Mouse (Mus musculus) gastrocnemius, postnatal 25 days (tissue): Measurements from ENCODE around the gene Asf1b. TPM values are rescaled to one million over a fixed set of nuclear protein-coding genes. Genes with fewer than 3 reads are reported as not detected.

Experiments
- DNase-seq: peaks from one replicate; pipeline ENCODE4 v3.0.0; 2022
- long read RNA-seq, 2 experiments: library from polyadenylated mRNA; stranded (forward); transcript quantifications; one replicate each; pipeline ENCODE4 v2.0.0; 2021
- total RNA-seq, 2 experiments: library from RNA; stranded (reverse); gene quantifications; 1 replicate in 1 of 2; 2 replicates in 1 of 2; pipeline ENCODE4 v1.2.3; 2021

The Asf1b gene
- total RNA-seq = under 1 TPM; 0.54 to 0.96 TPM
- long read RNA-seq, experiment 1, partial matches to known transcripts = 0 of 4 reads
- long read RNA-seq, experiment 1, other reads (novel, unspliced or antisense) = 0 of 4 reads
- long read RNA-seq, experiment 2, partial matches to known transcripts = 0 of 1 reads
- long read RNA-seq, experiment 2, other reads (novel, unspliced or antisense) = 1 of 1 reads

DNA sequence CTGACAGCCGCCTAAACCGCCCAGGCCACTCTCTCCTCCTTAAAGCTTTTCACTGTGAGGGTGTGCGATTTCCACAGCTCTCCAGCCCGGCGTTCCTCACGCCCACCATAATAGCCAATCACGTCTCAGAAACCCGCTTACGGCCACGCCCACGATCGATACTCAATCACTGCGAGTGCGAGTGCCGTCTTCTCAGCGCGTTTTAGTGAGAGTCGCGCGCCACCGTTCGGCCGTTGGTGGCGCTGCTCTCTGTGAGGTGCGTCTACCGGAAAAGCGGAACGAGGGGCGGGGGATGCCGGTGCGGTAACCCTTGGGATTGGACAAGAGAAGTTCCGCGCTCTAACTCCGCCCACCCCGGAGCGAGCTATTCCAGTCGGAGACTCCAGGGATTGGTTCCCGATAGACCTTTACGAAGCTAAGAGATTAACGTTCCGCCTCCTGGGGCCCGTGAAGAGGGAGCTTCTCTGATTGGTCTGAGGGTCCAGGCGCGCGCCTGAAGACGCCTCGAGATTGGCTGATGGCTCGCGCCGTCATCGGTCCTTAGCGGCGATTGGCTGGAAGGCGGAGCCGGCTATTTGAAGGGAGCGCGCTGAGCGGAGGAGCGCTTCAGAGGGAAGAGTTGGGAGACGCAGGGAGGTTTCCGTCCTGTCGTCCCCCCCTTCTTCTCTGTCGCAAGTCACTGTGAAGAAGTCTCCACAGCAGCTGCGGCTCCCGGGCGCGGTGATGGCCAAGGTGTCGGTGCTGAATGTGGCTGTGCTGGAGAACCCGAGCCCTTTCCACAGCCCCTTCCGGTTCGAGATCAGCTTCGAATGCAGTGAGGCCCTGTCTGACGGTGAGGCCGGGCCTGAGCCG lies at the start of gene Asf1b, which contains the start of gene Gm10644:
Gene Asf1b (plus strand): TSS at position 402 of the 852 bp plus-strand sequence.
Gene Gm10644 (minus strand): TSS at position 100 of the 852 bp plus-strand sequence.
- DNase-seq = peak; percentile 98

DNA sequence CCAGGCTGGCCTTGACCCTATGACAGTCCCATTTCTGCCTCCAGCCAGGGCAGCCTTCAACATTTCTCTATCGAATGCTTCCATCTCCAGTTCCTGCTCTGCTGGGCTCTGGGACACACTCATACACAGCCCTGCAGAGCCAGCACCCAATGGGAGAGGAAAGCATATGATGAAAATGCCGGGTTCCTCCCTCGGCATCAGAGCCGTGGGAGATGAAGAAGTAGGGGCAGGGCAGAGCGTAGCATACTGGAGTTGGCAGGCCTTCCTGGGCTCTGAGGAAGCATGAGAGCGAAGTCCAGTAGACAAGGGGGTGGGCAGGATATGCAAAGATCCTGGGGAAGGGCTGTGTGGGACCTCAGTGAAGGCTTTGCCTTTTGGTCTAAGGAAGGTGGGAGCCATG lies 46.7 kb upstream of the Asf1b start:
- DNase-seq = no peak

DNA sequence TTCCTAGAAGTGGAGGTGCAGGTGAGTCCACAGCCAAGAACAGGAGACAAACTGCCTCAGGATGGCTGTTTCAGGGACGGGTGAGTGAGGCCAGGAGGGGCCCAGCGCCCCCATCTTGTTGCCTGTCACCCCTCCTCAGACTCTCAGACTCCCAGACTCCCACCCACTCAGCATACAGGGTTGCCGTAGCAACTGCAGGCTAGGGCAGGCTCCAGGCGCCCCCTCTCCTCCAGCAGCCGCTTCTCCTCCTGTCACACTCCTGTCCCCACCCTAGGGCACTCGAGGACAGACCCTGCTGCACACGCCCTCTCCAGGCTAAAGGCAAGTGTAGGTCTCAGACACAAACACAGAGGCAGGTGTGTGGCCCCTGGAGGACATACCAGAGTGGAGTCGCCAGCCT lies 46.0 kb upstream of the Asf1b start:
- DNase-seq = no peak

DNA sequence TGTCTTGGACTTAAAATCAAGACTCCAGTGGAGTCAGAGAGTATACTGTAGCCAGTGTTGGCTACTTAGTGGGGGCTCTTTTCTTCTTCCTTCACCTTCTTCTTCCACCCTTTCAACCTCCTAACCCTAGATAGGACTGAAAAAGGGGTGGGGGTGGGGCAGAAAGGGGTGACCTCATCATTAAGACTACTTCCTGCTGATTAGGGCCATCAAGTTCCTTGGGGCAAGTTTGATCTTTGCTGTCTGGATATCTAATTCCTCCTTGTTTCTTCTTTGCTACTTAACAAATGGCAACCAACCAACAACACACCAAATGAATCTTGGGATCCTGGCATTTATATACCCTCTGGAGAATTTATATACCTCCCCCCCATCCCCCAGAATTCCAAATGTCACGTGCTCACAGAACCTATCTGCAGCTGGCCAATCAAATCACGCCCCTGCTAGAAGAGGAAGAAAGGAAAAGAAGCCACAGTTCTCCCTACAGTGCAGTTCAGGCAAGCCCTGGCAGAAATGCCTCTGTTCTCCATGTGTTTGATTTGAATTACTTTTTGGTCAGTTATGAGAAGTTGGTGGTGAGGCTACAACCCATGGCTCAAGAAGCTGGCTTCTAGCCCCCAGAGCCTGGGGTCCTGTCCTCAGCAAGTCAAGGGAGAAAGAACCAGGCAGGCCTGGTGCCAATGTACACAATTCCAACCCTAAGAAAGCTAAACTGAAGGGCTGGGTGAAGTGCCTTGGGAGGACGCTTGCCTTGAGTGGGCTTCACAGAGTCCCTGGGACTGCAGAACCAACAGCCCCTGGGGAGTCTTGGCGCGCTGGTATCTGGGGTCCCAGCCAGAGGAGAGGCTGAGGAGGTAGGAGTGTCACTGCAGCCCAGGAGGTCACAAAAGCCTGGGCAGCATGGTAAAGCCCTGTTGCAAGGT lies 43.2 kb upstream of the Asf1b start:
- no peak for DNase-seq

DNA sequence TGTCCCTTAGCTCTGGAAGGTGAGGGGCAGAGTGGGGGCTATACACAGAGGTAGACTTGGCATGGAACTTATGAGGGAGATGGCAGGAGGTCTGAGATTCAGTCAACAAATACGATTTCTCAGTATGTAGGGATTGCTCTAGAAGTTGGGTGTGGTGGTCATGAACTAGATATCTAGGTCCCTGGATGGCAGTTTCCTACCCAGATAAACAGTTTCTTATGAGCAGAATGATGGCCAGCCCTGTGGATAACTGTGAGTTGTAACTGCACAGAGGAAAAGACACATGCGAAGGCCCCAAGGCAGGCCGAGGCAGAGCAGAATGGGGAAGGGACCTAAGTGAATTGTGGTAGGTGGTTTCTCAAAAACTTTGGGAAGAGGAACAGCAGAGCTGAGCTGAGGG lies 41.1 kb upstream of the Asf1b start:
- DNase-seq = no peak

DNA sequence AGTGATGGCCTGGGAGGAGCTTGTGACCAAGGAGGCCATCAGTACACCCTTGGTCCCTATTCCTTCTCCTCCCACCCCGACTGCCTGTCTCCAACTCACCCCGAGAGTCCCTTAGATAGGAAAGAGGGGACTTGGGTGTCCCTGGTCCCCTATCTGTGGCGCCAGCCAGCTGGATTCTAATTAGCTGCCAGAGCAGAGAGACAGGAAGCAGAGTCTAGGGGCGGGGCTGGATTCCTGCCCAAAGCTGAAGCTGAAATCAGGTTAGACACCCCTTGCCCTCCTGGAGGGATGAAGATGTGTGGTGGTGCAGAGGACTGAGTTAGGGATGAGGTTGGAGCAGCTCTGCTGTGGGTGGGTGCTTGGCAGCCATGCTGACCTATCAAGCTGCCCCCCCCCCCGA lies 40.4 kb upstream of the Asf1b start:
- DNase-seq = no peak

DNA sequence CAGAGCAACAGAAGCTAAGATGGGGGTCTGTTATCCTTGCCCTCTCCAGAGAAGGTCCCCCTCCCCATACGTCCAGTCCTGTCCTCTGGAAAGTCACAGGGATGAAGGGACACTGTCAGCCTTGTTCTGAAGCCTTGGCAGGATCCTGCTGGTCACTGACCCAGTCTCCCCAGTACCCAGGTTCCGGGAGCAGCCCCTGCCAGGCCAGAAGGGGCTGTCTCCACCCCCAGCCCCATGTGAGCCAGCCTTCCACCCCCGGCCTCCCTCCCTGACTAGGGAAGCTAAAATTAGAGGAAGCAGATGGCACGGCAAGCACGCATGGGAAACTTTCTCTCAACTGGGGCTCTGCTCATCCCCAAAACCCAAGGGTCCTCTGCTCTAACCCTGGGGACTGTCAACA lies 39.3 kb upstream of the Asf1b start:
- DNase-seq = no peak

DNA sequence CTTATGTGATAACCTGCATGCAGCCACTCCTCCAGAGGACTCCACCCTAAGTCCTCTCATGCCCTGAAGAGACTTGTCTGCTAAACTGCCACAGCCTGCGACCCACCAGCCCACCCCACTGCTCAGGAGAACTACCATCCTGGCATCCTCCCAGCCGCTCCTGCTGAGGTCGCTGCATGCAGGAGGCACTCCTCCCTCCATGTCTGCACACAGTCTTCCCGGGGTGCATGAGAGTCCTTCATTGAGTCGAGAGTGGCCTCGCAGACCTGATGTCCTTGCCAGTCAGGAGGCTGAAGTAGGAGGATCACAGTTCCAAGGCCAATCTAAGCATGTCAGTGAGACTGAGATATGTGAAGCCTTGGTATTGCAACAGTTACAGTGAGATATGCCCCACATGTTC lies 37.7 kb upstream of the Asf1b start:
- no peak for DNase-seq

DNA sequence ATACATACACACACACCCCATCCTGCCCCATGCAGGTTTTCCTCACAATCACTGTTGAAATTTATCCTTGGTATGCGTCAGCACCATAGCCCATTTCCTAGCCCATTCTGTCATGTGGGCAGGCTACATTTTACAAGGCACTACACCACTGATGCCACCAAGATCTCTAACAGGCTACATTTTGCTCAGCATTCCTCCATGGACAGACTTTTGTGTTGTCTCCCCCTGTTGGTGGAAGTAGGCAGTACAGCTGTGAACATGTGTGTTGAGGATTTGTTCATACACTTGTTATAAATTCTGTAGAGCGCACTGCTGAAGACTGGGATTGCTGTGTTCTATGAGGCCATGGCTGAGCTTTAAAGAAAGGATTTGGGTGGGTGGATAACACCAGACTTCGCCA lies 33.7 kb upstream of the Asf1b start:
- DNase-seq = no peak

DNA sequence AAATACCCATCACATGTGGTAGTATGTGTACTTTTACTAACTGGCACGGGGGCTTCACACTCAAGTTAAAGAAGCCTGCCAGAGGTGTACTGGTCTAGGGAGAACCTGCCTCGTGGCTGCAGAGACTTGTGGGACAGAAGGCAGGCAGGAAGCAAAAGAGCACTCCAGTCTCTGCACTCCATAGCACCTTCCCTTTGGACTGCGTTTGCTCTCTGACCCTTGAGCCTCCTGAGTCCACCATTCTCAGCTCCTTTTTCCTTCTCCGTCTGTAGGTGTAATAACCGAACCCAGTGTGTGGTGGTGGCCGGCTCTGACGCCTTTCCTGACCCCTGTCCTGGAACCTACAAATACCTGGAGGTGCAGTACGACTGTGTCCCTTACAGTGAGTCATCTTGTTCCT lies 32.6 kb upstream of the Asf1b start:
- no peak for DNase-seq

DNA sequence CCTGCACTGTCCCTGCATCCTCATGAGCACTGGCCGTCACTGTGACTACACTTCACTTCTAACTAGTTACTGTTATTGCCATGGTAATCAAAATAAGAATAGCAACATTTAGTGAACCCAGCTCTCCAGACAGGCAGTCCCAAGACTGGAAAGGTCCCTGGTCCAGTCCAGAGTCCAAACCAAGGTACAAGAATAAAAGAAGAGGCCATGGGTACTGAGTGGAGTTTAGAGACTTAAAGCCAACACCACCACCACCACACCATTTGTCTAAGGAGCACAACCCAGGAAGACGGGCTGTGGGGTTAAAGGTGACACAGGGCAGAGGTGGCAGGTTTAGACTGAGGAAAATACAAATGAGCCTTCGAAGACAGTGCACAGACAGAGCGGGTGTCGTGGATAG lies 30.7 kb upstream of the Asf1b start:
- DNase-seq = no peak

DNA sequence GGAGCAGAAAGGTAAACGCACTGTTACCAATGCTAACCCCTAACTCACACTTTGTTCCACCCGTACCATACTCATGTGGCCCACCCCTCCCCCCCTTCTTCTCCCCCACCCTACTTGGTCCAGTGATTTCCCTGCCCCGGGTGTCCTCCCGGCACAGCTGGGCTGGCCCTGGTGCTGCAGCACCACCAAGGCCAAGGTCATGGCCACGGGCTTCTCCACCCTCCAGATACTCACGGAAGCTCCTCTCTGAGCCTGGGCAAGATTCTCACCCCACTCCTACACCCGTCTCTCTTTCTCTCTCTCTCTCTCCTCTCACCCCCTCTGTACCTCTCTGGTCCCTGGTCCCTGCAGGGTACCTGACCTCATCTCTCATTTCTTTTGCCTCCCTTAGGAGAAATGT lies 29.0 kb upstream of the Asf1b start:
- no peak for DNase-seq

DNA sequence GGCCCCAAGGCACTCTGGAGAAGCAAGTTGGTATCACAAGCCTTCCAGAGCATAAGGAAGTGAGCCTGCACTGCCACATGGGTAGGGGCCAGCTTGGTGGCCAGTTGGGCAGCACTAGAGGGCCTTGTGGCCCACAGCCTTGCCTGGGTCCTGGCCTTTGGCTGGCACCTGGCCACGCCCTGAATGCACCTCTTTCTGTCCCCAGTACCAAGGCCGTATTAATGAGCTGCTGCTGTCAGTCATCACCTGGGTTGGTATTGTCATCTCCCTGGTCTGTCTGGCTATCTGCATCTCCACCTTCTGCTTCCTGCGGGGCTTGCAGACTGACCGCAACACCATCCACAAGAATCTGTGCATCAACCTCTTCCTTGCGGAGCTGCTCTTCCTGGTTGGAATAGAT lies 21.1 kb upstream of the Asf1b start:
- DNase-seq = no peak

DNA sequence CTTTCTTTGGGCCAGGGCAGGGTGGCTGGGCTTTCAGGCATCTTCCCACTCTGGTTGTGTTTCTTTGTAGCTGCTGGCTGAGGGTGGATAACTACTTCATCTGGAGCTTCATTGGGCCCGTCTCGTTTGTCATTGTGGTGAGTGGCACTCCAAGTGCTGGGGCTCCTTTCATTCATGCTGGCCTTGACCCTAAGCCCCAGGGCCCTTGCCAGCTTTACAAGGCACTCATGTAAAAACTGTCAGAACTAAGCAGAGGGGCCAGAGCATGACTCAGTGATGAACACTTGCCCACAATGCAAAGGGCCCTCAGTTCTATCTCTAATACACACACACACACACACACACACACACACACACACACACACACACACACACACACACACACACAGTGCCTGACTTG lies 20.3 kb upstream of the Asf1b start:
- DNase-seq = no peak

DNA sequence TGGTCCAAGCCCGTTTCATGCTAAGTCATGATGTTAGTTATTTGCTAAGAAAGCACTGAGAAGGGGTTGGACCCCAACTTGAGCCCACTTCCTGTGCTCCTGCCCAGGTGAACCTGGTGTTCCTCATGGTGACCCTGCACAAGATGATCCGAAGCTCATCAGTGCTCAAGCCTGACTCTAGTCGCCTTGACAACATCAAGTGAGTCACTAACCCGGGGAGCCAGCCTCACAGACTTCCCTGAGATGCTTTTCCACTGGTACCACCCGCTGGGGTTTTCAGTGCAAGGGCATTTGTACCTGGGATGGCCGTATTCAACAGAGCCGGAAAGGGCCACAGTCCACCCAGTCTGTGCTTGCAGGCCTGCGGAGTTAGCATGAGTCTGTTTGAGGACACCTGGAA lies 19.9 kb upstream of the Asf1b start:
- DNase-seq = no peak

DNA sequence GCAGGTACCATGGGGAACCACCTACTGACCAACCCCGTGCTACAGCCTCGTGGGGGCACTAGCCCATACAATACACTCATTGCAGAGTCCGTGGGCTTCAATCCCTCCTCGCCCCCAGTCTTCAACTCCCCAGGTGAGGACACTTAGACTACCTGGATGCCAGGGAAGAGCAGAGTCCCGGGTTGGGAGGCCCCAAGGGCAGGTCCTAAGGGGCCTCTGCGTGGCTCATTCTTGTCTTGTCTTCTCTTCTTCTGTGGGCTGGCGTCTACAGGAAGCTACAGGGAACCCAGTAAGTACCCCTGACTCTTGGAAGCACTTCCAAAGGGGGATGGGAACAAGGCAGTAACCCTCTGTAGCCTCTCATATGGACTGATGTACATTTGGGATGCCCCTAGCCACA lies 17.7 kb upstream of the Asf1b start:
- no peak for DNase-seq

DNA sequence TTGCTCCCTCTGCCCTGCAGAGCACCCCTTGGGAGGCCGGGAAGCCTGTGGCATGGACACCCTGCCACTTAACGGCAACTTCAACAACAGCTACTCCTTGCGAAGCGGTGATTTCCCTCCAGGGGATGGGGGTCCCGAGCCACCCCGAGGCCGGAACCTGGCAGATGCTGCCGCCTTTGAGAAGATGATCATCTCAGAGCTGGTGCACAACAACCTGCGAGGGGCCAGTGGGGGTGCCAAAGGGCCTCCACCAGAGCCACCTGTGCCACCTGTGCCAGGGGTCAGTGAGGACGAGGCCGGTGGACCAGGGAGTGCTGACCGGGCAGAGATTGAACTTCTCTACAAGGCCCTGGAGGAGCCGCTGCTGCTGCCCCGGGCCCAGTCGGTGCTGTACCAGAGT lies 17.0 kb upstream of the Asf1b start:
- DNase-seq = no peak

DNA sequence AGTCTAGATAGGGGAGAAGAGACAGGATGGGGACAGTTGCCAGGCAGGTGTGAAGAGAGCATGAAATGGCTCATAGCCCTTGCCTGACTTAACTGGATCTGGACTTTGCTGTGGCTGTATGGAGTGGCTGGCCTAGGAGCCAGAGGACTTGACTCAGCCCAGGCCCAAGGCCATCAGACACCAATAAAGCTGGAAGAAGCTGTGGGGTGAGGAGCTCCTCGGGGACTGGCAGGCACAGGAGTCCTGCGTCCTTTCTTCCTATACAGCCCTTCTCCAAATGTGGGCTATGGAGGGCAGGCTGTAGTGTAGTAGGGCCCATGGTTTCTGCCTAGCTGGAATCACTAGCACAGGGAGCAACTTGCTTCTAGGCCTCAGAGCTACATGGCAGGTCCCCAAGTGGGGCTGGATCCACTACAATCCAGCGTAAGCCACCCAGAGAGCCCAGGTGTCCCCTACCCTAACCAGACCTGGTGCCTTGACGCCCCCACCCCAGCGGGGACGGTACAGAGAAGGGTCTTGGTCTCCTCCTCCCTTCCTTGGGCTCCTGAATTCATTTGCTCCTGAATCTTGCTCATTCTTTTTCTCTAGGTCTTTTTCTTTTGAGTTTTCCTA lies 14.1 kb upstream of the Asf1b start:
- no peak for DNase-seq

DNA sequence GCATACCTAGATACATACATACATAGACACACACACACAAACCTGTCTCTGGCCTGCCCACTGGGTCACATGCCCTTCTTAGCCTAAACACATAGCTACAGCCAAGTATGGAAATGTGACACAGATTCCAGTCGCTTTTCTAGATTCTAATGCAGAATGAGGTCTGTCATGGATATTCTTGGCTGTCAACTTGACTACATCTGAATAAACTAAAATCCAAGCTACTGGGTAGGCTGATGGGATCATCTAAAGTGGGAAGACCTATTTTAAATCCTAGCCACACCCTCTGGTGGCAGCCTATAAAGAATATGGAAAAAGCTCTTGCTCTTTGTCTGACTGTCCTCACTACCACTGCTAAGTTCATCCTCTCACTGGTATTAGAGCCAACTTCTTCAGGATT lies 12.9 kb upstream of the Asf1b start:
- no peak for DNase-seq

DNA sequence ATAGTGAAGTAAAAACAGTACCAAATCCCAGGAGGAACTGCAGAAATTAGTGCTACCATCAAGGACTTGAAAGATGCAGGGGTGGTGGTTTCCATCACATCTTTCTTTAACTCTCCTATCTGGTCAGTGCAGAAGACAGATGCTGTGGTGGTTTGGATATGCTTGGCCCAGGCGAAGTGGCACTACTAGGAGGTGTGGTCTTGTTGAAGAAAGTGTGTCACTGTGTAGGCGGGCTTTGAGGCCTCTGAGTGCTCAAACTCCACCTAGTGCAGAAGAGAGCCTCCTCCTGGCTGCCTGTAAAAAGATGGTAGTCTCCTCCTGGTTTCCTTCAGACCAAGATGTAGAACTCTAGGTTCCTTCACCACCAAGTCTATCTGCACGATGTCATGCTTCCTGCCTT lies 9.8 kb upstream of the Asf1b start:
- no peak for DNase-seq

DNA sequence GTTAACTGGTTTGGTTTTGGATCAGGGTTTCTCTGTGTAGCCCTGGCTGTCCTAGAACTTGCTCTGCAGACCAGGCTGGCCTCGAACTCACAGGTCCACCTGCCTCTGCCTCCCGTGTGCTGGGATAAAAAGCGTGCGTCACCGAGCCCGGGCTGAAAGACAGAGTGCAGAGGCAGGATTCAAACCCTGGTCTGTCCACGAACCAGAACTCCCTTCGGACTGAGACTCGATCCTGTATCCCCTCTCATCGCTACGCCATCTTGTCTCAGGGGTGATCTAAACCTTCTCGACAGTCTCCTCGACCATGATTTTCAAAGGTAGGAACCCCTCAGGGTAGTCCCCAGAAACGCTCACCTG lies 580 bp upstream of the Asf1b start:
- DNase-seq = no peak

DNA sequence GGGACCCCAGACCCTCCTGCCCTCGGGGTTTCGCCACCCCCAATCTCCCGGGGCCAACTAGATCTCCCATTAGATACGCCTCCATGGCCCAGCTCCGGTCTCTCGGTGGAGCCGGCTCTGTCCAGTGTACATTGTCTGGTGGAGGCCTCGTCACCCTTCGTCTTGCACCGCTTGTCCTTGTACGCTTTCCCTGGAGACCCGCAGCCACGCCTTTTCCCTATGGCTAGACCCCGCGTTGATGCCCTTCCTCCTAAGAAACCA lies 581 bp downstream of the Asf1b start:
- DNase-seq = no peak

DNA sequence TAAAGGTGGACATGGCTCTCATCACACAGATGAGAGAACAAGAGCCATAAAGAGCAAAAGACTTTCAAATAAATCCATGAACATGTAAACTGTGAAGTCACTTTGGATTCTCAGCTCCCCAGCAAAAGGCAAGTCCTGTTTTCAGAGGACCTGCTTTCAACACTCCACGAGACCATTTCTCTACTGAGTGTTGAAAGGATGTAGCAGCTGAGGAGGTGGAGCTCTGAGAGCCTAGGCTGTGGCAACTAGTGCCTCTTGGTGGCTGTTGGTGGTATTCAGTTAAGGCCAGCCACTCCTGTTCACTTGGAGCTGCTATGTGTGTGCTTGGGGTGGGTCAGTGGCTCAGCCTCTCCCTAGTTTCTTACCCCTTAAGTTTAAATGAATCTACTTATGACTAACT lies 1.5 kb downstream of the Asf1b start:
- DNase-seq = no peak
